Mouse (Mus musculus) liver, embryonic 14.5 days (tissue): ENCODE data around the gene Amfr.

ENCODE experiments used
- CTCF ChIP-seq: IDR thresholded peaks from 2 replicates; pipeline ENCODE4 v1.5.1; 2016; ENCODE audit warnings: antibody characterized with exemption, low read depth, control low read depth
- EP300 ChIP-seq: IDR thresholded peaks from 2 replicates; pipeline ENCODE4 v1.6.1; 2016; ENCODE audit warnings: antibody characterized with exemption, low read depth

- TF ChIP-seq CTCF (no peak), EP300 (no peak)
Measured at GRCm38 (mm10) chr8:94023916-94024315, 11.3 kb upstream of the Amfr start.
